11 mouse cellular contexts compared by ENCODE assay signal in the genomic region with DNA sequence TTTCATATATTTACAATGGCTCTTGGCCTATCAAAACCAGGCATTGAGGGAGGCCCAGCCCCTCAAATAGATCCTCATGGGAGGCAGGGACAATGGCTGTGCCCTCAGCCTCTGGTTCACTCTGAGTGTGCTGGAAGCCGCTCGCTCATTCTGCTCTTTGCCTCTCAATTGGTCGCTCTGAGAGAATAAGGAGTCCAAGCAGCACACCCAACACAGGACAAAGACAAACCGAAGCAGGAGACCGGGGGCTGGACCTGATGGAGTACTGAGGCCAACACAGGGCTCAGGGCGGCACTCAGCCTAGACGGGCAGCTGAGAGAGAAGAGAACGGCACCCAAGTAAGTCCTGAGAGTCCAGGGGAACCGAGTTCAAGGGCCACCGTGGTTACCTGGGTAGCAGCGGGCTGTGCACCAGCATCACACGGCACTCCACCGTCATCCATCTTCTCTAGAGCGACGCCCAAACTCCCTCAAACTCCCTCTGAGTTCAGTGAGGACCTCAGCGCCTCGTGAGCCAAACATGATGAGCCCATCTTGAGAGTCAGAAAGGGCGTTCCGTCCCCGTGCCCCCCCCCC.
"Had no signal": no experiment of that assay in that cellular context is flagged by ENCODE, and none has a peak within 500 bp of the region (broad histone marks: within the 10 kb centered on the region; RNA-seq: fewer than 3 reads in every experiment).

No protein-coding gene starts in this region.

- H3K4me3 ChIP-seq: limb, embryonic 12.5 days; liver, embryonic 13.5 days; neural tube, embryonic 12.5 days had no signal

- H3K27ac ChIP-seq: limb, embryonic 12.5 days; liver, embryonic 13.5 days; neural tube, embryonic 12.5 days; stomach, postnatal 0 days had no signal

- H3K36me3 ChIP-seq: limb, embryonic 12.5 days; liver, embryonic 13.5 days; neural tube, embryonic 12.5 days had no signal

- H3K9ac ChIP-seq: limb, embryonic 12.5 days; liver, embryonic 13.5 days; neural tube, embryonic 12.5 days had no signal

- H3K9me3 ChIP-seq: limb, embryonic 12.5 days; liver, embryonic 13.5 days; neural tube, embryonic 12.5 days had no signal

- ATAC-seq: intestine, postnatal 0 days had no signal

- DNase-seq: kidney, adult 9 months; kidney, postnatal 14 days; liver; liver, embryonic 13.5 days; lung, adult 18-20 months; thymus, adult 2 months; thymus, postnatal 25 days had no signal

- H3K4me2 ChIP-seq: liver, embryonic 13.5 days had no signal
